ENCODE assay signal across 8 mouse cellular contexts in the genomic region with DNA sequence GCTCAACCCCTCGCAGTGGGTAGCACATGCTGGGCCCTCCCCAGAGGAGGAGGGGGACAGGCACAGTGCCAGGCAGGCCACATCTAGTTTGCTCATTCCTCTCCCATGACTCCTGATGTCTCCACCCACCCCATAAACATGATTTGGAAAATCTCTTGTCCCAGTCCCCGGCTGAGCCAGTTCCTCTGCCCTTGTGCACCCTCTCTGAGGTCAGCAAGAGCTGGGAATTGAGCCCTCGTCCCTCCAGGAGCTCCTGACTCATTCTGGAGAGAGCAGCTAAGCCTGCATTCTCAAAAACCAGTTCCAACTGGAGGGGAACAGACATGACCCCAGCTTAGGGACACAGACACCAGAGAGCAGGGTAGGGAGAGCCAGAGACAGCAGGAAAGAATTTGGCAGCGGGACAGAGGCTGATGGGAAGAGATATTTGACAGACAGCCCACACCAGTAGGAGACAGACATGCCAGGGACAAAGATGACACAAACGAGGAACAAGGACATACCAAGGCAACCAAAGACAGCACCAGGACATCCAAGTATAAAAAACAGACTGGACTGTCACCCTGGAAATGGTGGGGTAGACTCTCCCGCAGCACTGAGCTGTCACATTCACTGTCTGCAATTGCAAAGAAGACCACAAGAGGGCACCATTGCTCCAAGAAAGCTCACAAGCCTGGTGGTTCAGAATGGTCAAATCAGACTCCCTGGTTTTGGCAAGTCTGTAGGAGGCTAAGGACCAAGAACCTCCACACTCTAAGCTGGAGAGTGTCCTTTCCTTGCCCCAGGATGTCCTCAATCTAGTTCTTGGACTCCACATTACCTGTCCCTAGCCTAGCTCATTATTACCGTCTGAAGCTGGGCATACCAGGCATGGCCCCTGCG. TPM values are rescaled to one million over a fixed set of nuclear protein-coding genes. Genes with fewer than 3 reads are reported as not detected.
DNase-seq lines count a peak whose midpoint lies in the region; ATAC-seq and TF ChIP-seq lines count a peak whose summit lies in the region.

No protein-coding gene starts in this region.

- intact Hi-C loops in heart, postnatal 14 days (cut with DNase I), result loop anchor here (2.0 to 10.0 kb wide), 5 partner anchors 78 to 400 kb away; a partner anchor contains a TSS

- no peaks in the 10 kb centered on the region for H3K9me3 ChIP-seq in ES-E14 (ENCODE audit: control insufficient read depth, insufficient read depth, low read depth, low read length)
- no peaks in the 10 kb centered on the region for H3K9me3 ChIP-seq in forebrain, embryonic 11.5 days (ENCODE audit: control insufficient read depth, low read length)
- H3K9me3 ChIP-seq in lung, embryonic 16.5 days (ENCODE audit: control insufficient read depth, low read length), result no peaks in the 10 kb centered on the region

- H3K36me3 ChIP-seq in ES-E14 (ENCODE audit: control insufficient read depth, insufficient read depth, low read length, poor library complexity, severe bottlenecking), result no peaks in the 10 kb centered on the region
- no peaks in the 10 kb centered on the region for H3K36me3 ChIP-seq in forebrain, embryonic 11.5 days (ENCODE audit: control insufficient read depth, insufficient read depth, low read length)
- no peaks in the 10 kb centered on the region for H3K36me3 ChIP-seq in lung, embryonic 16.5 days (ENCODE audit: control insufficient read depth, insufficient read depth, low read length)

- ATAC-seq in forebrain, embryonic 11.5 days (replicated peaks; ENCODE audit: low FRiP score), result peak; percentile 39; the same call in 1 of the 2 replicates
- peak; percentile 67 for ATAC-seq in lung, embryonic 16.5 days (ENCODE audit: low read depth)

- no peak overlapping the region for H3K9ac ChIP-seq in ES-E14 (ENCODE audit: insufficient read depth, low read depth, low read length, poor library complexity, severe bottlenecking)
- H3K9ac ChIP-seq in forebrain, embryonic 11.5 days (ENCODE audit: low read length), result no peak overlapping the region
- no peak overlapping the region for H3K9ac ChIP-seq in lung, embryonic 16.5 days (ENCODE audit: low read length)

- H3K27ac ChIP-seq in ES-E14 (ENCODE audit: insufficient read depth, low read depth, low read length, poor library complexity, severe bottlenecking), result no peak overlapping the region
- no peak overlapping the region for H3K27ac ChIP-seq in forebrain, embryonic 11.5 days (ENCODE audit: low read depth, low read length)
- H3K27ac ChIP-seq in lung, embryonic 16.5 days (ENCODE audit: low read length), result no peak overlapping the region

- WGBS in forebrain, embryonic 11.5 days, result 47% methylated on average over 8 of the region's 8 CpGs
- WGBS in lung, embryonic 16.5 days, result 42% methylated on average over 8 of the region's 8 CpGs

- peaks cover 5 to 14% of the 10 kb centered on the region in 2 experiments; a peak in 3 of 4 replicates for H3K4me1 ChIP-seq in ES-E14 (ENCODE audit: control insufficient read depth in 2 of 2, insufficient read depth in 2 of 2, low read length in 2 of 2, poor library complexity in 1 of 2)
- peaks cover under 1% of the 10 kb centered on the region; the same call in 1 of the 2 replicates for H3K4me1 ChIP-seq in forebrain, embryonic 11.5 days (replicated peaks; ENCODE audit: control insufficient read depth, insufficient read depth, low read length)
- no peaks in the 10 kb centered on the region for H3K4me1 ChIP-seq in lung, embryonic 16.5 days (replicated peaks; ENCODE audit: control insufficient read depth, insufficient read depth, low read length)

- no peak overlapping the region for H3K4me2 ChIP-seq in forebrain, embryonic 11.5 days (ENCODE audit: low read depth, low read length, severe bottlenecking)
- no peak overlapping the region for H3K4me2 ChIP-seq in lung, embryonic 16.5 days (ENCODE audit: low read depth, low read length)

- DNase-seq in ES-E14 (ENCODE audit: low read depth, low spot score), result peak; percentile 81
- DNase-seq in c-Kit-negative CD71-positive TER-119-positive erythroid progenitor cells, embryonic 14.5 days (ENCODE audit: low read depth, low spot score), result peak; percentile 35
- peak; percentile 87 for DNase-seq in forebrain, embryonic 11.5 days (ENCODE audit: low spot score)
- peak; percentile 87 to 94 for DNase-seq in heart, postnatal 14 days
- DNase-seq in kidney, postnatal 4 days, result peak; percentile 90 to 91
- DNase-seq in retina, embryonic 14.5 days (ENCODE audit: low spot score), result peak; percentile 93
- DNase-seq in thymus, postnatal 4 days, result peak; percentile 90

- H3K27me3 ChIP-seq in forebrain, embryonic 11.5 days (ENCODE audit: control insufficient read depth, insufficient read depth, low read length), result no peaks in the 10 kb centered on the region
- no peaks in the 10 kb centered on the region for H3K27me3 ChIP-seq in lung, embryonic 16.5 days (ENCODE audit: control insufficient read depth, insufficient read depth, low read depth, low read length)

- H3K4me3 ChIP-seq in ES-E14 (ENCODE audit: insufficient read depth in 1 of 2, low read depth in 1 of 2, low read length in 2 of 2, poor library complexity in 1 of 2, severe bottlenecking in 1 of 2), result no peak overlapping the region
- no peak overlapping the region for H3K4me3 ChIP-seq in forebrain, embryonic 11.5 days (ENCODE audit: low read depth, low read length)
- H3K4me3 ChIP-seq in lung, embryonic 16.5 days (ENCODE audit: low read length), result no peak overlapping the region

- in situ Hi-C loops in ES-E14 (cut with MboI; ENCODE audit: low sequenced_read_pairs in 2 of 2, unreplicated experiment in 2 of 2), result no loop called here

TF ChIP-seq in ES-E14, 5 proteins besides CTCF, POLR2A, EP300 and RAD21:
- TF ChIP-seq CHD2 (IDR thresholded peaks at IDR 0.05; ENCODE audit: low read depth, low read length) (no peak), ZC3H11A (IDR thresholded peaks at IDR 0.05; ENCODE audit: borderline replicate concordance, low read depth, low read length) (peak; percentile 96), HCFC1 (IDR thresholded peaks at IDR 0.05; ENCODE audit: borderline replicate concordance, insufficient read depth, low read length) (0 out of 2 replicates have a peak, but pooled peaks have one; percentile 37), MAFK (IDR thresholded peaks at IDR 0.05; ENCODE audit: insufficient read depth, low read depth, low read length) (no peak), ZNF384 (IDR thresholded peaks at IDR 0.05; ENCODE audit: low read depth, low read length) (0 out of 2 replicates have a peak, but pooled peaks have one; percentile 37)

RNA-seq across cellular contexts. Expression of a gene that starts 58.8 kb away (rescaled TPM):
- total RNA-seq in ES-E14 (2012; rRNA removed), result 10.2 and 15.8 TPM in 2 replicates
- polyA plus RNA-seq in forebrain, embryonic 11.5 days (2014; fragmentation: Nextera tagmentation; extraction: Ambion mirVana), result not detected in 2 replicates
- total RNA-seq in heart, postnatal 14 days (2021), result 10 to 100 TPM; 27.1 to 57.0 TPM
- polyA plus RNA-seq in lung, embryonic 16.5 days (2015; fragmentation: Nextera tagmentation; extraction: Ambion mirVana), result 2.4 and 4.1 TPM in 2 replicates

Comparison
In these comparisons a context has a peak if more than half of its experiments do, and no peak if none do; other contexts are left out.
1. DNase-seq: peak in every context shown above with its lines; median percentile 93 in retina, embryonic 14.5 days; 90 in heart, postnatal 14 days; 90 in kidney, postnatal 4 days; 90 in thymus, postnatal 4 days; 87 in forebrain, embryonic 11.5 days; 81 in ES-E14; 35 in c-Kit-negative CD71-positive TER-119-positive erythroid progenitor cells, embryonic 14.5 days.